Mouse (Mus musculus): ENCODE results near the gene Dnajc7. TPM values are rescaled to one million over a fixed set of nuclear protein-coding genes. Genes with fewer than 3 reads are reported as not detected.
"Not testable (repeated sequence)": the region's sequence is repeated elsewhere in the genome, so short reads cannot be mapped to it uniquely, and the experiment has no call there.

Dnajc7 gene
- polyA plus RNA-seq, 1 experiment from 2014 or later, result 282 TPM

DNA sequence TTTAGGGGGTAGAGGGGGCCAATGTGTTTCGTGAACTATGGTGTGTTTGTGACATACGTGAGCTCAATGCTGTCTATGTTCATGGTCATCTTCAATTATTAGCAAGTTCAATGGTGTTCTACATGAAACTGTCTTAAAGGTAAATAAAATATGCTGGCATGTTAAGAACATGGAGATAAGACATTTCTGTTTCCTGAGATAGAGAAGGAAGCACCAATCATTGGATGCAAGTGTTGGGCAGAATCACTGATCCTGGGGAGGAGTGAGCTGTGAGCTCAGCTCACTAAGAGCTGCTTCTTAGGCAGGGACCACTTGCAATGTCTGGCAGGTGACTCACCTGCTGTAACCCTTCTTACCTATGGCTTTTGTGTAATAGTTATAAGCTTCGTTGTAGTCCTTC is 18.6 kb downstream of the Dnajc7 start:
- H3K27ac ChIP-seq, result no peak overlapping the region
- no peak overlapping the region for H3K4me3 ChIP-seq (replicated peaks)
- no peak for ATAC-seq (ENCODE audit: insufficient number of reproducible peaks, insufficient read depth, low FRiP score, low TSS enrichment, low read depth)
- H3K4me2 ChIP-seq, result no peak overlapping the region
- peaks cover 66% of the 10 kb centered on the region for H3K36me3 ChIP-seq
- H3K27me3 ChIP-seq, result no peaks in the 10 kb centered on the region
- no peak overlapping the region for H3K9ac ChIP-seq (replicated peaks)
- H3K4me1 ChIP-seq (replicated peaks), result peaks cover 4% of the 10 kb centered on the region
- 96% methylated on average over 3 of the region's 3 CpGs for WGBS
- no peaks in the 10 kb centered on the region for H3K9me3 ChIP-seq

DNA sequence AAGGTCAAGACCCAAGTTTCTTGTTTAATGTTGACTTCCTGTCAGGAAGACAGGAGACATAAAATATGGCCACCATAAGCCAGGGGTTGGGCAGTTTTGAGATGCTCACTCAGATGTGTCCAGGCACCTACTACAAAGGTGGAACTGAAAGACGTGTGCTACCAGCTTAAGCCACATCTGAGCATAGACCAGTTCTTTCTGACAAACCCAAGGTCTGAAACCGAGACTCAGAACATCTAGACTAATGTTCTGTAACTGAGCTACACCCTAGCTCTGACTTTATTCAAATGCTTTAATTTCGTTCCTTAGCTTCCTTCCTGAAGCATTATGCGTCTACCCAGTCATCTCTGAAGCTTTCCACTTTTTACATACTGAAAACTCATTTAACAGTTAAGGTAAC is 21.9 kb downstream of the Dnajc7 start:
- no peak for ATAC-seq (ENCODE audit: insufficient number of reproducible peaks, insufficient read depth, low FRiP score, low TSS enrichment, low read depth)
- H3K9me3 ChIP-seq, result no peaks in the 10 kb centered on the region
- H3K27ac ChIP-seq, result no peak overlapping the region
- no peaks in the 10 kb centered on the region for H3K27me3 ChIP-seq
- no peak overlapping the region for H3K4me3 ChIP-seq (replicated peaks)
- H3K9ac ChIP-seq (replicated peaks), result no peak overlapping the region
- peaks cover 91% of the 10 kb centered on the region for H3K36me3 ChIP-seq
- no peak overlapping the region for H3K4me2 ChIP-seq
- WGBS, result 88% methylated on average over 4 of the region's 4 CpGs
- H3K4me1 ChIP-seq (replicated peaks), result no peaks in the 10 kb centered on the region

DNA sequence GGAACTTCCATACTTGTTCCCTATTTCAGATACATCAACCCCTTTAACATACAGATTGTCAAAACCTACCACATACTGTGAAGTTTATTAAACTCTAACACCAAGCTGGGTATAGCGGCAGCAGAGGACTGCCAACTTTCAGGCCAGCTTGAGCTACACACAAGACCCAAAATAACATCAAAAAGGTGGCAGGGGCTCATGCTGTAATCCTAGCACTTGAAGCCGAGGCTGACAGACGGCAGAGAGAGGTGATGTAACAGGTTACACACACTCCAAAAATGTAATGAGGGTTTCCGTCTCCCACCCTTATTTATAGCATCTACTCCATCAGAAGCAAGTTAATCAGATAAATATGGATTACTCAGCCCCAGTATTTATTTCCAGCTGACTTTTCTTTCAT is 24.4 kb downstream of the Dnajc7 start:
- no peaks in the 10 kb centered on the region for H3K4me1 ChIP-seq (replicated peaks)
- H3K9ac ChIP-seq (replicated peaks), result no peak overlapping the region
- no peak for ATAC-seq (ENCODE audit: insufficient number of reproducible peaks, insufficient read depth, low FRiP score, low TSS enrichment, low read depth)
- no peaks in the 10 kb centered on the region for H3K9me3 ChIP-seq
- peaks cover 100% of the 10 kb centered on the region for H3K36me3 ChIP-seq
- no peak overlapping the region for H3K27ac ChIP-seq
- no peaks in the 10 kb centered on the region for H3K27me3 ChIP-seq
- no peak overlapping the region for H3K4me2 ChIP-seq
- 77% methylated on average over 4 of the region's 4 CpGs for WGBS
- no peak overlapping the region for H3K4me3 ChIP-seq (replicated peaks)

DNA sequence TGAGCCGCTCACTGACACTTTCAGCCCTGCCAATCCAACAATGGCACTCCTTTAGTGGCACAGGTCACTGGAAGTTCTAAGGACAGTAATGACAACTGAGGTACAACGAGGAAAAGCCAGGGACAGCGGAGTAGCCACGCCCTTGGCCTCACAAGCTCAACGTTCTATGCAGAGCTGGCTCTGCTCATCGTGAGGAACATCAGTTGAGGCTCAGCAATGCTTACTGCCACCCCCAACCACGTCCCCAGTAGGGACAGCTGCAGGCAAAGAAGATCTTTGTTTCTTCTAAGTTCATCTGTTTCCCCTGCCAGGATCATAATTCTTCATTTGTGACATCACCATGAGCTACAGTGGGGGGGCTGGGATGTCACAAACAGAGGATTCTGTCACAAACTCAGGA is 25.4 kb downstream of the Dnajc7 start:
- Histone ChIP-seq H3K4me1 (replicated peaks) (no peaks in the 10 kb centered on the region), H3K27me3 (no peaks in the 10 kb centered on the region), H3K4me2 (no peak overlapping the region), H3K9ac (replicated peaks) (no peak overlapping the region), H3K4me3 (replicated peaks) (no peak overlapping the region), H3K27ac (no peak overlapping the region), H3K9me3 (no peaks in the 10 kb centered on the region), H3K36me3 (peaks cover 100% of the 10 kb centered on the region)
- WGBS, result 88% methylated on average over 7 of the region's 7 CpGs
- no peak for ATAC-seq (ENCODE audit: insufficient number of reproducible peaks, insufficient read depth, low FRiP score, low TSS enrichment, low read depth)

DNA sequence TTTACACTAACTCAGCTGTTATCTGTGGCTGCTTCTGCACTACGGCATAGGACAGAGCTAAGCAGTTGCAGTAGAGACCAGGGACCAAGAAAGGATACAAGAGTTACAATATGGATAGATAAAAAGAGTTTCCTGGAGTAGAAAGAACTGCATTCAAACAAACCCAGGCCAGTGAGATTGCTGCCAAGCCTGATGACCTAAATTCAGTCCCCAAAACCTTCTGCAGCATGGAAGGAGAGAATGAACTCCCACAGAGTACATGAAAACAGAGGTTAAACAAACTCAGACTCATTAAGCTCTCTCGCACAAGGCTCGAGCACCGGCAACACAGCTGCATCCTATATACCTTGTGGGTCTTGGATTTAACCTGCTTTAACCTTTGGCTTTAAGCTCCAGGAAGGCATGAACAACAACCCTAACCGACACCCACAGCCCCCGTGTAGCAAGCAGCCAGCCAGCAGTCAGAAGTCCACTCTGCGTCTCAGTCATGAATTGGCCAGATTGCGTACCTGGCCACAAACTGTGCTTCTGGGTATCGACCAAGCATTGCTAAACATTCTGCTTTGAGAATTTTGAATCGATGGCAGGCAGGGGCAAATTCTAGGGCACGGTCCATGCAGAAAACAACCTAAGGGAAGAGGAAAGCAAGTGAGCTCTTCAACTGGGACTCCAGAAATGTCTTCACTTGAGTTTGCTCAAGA is 27.5 kb downstream of the Dnajc7 start:
- Histone ChIP-seq H3K27me3 (no peaks in the 10 kb centered on the region), H3K36me3 (peaks cover 100% of the 10 kb centered on the region)

DNA sequence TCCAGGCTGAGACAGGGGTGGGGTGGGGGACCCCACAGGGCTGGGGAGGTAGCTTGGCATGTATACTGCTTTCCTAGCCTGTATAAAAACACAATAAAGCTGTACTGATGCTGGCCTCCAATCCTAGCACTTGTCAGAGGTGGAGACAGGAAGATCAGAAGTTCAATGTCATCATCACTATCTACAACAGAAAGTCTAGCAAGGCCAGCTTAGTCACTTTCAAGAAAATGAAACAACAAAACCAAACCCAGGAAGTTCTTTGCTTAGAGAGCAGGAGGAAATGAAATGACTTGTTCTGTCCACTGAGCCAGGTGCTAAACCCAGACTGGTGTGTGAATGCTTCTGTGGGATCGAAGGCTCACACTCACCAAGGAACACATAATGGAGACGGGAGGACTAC is 31.5 kb downstream of the Dnajc7 start:
- Histone ChIP-seq H3K36me3 (peaks cover 100% of the 10 kb centered on the region), H3K9me3 (no peaks in the 10 kb centered on the region), H3K27me3 (no peaks in the 10 kb centered on the region), H3K27ac (no peak overlapping the region), H3K4me3 (replicated peaks) (no peak overlapping the region), H3K4me1 (replicated peaks) (no peaks in the 10 kb centered on the region), H3K9ac (replicated peaks) (no peak overlapping the region), H3K4me2 (no peak overlapping the region)
- no peak for ATAC-seq (ENCODE audit: insufficient number of reproducible peaks, insufficient read depth, low FRiP score, low TSS enrichment, low read depth)
- 93% methylated on average over 2 of the region's 2 CpGs for WGBS

More for the DNA sequence above, 27.5 kb downstream of the Dnajc7 start:
- no peak overlapping the region for H3K4me3 ChIP-seq (replicated peaks)
- H3K9me3 ChIP-seq, result no peaks in the 10 kb centered on the region
- 90% methylated on average over 11 of the region's 11 CpGs for WGBS
- no peak overlapping the region for H3K4me2 ChIP-seq
- H3K9ac ChIP-seq (replicated peaks), result no peak overlapping the region
- H3K4me1 ChIP-seq (replicated peaks), result no peaks in the 10 kb centered on the region
- ATAC-seq (ENCODE audit: insufficient number of reproducible peaks, insufficient read depth, low FRiP score, low TSS enrichment, low read depth), result no peak
- no peak overlapping the region for H3K27ac ChIP-seq

DNA sequence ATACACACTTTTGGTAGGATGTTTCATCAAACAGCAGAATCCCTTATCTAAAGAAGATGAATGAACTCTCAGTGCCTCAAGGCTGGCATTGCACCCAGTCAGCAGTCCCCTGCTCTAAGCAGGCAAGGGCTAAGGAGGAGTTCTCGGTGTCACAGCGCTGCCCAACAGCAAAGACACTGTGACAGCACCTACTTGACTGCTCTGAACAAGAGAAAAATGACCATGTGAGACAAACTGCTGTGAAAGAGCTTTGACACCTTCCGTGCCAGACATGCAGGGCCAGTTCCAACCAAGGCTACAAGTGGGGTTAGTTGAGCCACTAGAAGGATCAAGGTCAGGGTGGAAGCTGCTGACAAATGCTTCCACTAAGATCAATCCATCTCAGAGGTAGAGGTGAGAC is 34.8 kb downstream of the Dnajc7 start:
- Histone ChIP-seq H3K27me3 (no peaks in the 10 kb centered on the region), H3K9me3 (no peaks in the 10 kb centered on the region), H3K4me1 (replicated peaks) (no peaks in the 10 kb centered on the region), H3K36me3 (peaks cover 100% of the 10 kb centered on the region), H3K9ac (replicated peaks) (no peak overlapping the region), H3K4me3 (replicated peaks) (no peak overlapping the region), H3K4me2 (no peak overlapping the region), H3K27ac (no peak overlapping the region)
- ATAC-seq (ENCODE audit: insufficient number of reproducible peaks, insufficient read depth, low FRiP score, low TSS enrichment, low read depth), result no peak
- WGBS, result 95% methylated on average over 3 of the region's 3 CpGs

DNA sequence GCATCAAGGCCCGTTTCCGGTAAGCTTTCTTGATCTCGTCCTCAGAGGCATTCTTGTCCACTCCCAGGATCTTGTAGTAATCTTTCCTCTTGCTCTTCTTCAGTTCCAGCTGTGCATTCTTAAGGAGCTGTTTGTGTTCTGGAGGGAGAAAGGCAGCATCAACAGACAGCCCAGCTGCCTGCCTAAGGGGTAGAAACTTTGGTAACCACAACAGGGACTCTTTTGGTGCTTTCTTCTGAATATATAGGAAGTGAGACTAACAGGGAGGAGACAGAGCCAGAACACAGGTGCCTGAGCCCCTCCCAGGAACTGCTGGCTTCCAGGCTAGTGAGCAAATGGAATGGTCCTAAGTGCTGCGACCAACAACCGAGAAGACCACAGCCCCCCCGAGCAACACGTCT is 35.4 kb downstream of the Dnajc7 start:
- Histone ChIP-seq H3K36me3 (peaks cover 100% of the 10 kb centered on the region), H3K27me3 (no peaks in the 10 kb centered on the region), H3K4me1 (replicated peaks) (no peaks in the 10 kb centered on the region), H3K27ac (no peak overlapping the region), H3K9ac (replicated peaks) (no peak overlapping the region), H3K4me3 (replicated peaks) (no peak overlapping the region), H3K9me3 (no peaks in the 10 kb centered on the region), H3K4me2 (no peak overlapping the region)
- ATAC-seq (ENCODE audit: insufficient number of reproducible peaks, insufficient read depth, low FRiP score, low TSS enrichment, low read depth), result no peak
- 95% methylated on average over 7 of the region's 7 CpGs for WGBS

DNA sequence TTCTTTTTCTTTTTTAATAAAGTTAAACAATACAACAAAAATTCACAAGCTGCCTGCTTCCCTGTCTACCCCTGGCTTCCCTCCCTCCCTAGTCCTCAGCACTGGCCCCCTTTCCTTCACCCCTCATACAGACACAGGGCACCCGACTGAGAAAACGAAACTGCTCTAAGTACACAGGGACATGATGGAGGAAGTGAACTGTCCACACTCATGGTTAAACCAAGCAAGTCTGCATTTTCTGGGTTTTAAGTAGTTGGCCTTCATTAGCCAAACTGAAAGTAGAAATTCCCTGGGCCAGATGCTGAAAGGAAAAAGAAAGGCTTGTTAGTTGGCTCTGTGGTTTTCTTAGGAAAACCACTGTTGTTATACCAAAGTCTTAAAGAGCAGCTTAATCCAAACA is 37.1 kb downstream of the Dnajc7 start:
- H3K4me3 ChIP-seq (replicated peaks), result no peak overlapping the region
- 85% methylated on average over 2 of the region's 2 CpGs for WGBS
- peaks cover 98% of the 10 kb centered on the region for H3K36me3 ChIP-seq
- H3K9me3 ChIP-seq, result no peaks in the 10 kb centered on the region
- no peak overlapping the region for H3K9ac ChIP-seq (replicated peaks)
- H3K4me2 ChIP-seq, result no peak overlapping the region
- H3K27ac ChIP-seq, result no peak overlapping the region
- no peaks in the 10 kb centered on the region for H3K27me3 ChIP-seq
- H3K4me1 ChIP-seq (replicated peaks), result no peaks in the 10 kb centered on the region
- no peak for ATAC-seq (ENCODE audit: insufficient number of reproducible peaks, insufficient read depth, low FRiP score, low TSS enrichment, low read depth)

DNA sequence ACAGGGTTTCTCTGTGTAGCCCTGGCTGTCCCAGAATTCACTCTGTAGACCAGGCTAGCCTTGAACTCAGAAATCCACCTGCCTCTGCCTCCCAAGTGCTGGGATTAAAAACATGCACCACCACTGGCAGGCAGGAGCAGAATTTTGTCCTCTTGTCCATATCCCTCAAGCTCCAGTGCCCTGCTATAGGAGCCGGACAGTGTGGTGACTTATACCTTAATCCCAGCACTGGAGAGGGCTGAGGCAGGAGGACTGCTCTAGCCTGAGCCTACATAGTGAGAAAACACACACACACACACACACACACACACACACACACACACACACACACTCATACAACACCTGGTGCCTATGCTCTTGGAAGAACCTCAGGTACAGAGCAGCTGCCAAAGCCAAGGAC is 37.6 kb downstream of the Dnajc7 start:
- not testable (repeated sequence) for ATAC-seq (ENCODE audit: insufficient number of reproducible peaks, insufficient read depth, low FRiP score, low TSS enrichment, low read depth); H3K9me3 ChIP-seq; H3K4me1 ChIP-seq (replicated peaks); H3K27me3 ChIP-seq; H3K27ac ChIP-seq; H3K9ac ChIP-seq (replicated peaks); H3K4me3 ChIP-seq (replicated peaks); H3K4me2 ChIP-seq
- WGBS, result 95% methylated on average over 1 of the region's 1 CpGs
- peaks cover 94% of the 10 kb centered on the region for H3K36me3 ChIP-seq

DNA sequence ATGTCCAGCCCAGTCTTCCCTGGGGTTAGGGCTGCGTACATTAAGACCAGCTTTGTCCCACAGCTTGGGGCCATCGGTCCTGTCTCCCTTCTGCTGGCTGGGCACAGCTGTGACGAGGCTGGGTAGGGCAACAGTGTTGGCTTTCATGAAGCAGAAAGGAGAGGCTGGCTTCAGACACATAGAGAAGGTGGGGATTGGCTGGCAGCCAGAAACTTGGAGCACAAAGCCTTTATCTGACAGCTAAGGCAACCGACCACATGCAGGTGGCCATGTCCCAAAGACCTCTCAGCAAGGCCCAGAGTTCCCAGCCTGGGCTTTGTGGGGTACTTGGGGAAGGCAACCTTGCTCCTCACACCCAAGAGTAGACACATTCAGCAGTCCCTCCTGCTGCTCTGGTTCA is 38.2 kb downstream of the Dnajc7 start:
- 89% methylated on average over 4 of the region's 4 CpGs for WGBS
- no peak overlapping the region for H3K4me2 ChIP-seq
- ATAC-seq (ENCODE audit: insufficient number of reproducible peaks, insufficient read depth, low FRiP score, low TSS enrichment, low read depth), result no peak
- no peak overlapping the region for H3K4me3 ChIP-seq (replicated peaks)
- no peak overlapping the region for H3K9ac ChIP-seq (replicated peaks)
- no peaks in the 10 kb centered on the region for H3K27me3 ChIP-seq
- H3K4me1 ChIP-seq (replicated peaks), result no peaks in the 10 kb centered on the region
- H3K27ac ChIP-seq, result no peak overlapping the region
- H3K36me3 ChIP-seq, result peaks cover 93% of the 10 kb centered on the region
- no peaks in the 10 kb centered on the region for H3K9me3 ChIP-seq

DNA sequence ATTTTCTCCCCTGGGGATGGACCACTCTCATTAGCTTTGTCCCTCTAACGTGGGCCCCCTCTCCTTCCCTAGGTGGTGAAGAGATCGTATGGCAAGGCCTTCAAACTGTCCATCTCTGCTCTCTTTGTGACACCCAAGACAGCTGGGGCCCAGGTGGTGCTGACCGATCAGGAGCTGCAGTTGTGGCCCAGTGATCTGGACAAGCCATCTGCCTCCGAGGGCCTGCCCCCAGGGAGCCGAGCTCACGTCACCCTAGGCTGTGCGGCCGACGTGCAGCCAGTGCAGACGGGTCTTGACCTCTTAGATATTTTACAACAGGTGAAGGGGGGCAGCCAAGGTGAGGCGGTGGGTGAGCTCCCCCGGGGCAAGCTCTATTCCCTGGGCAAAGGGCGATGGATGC is 39.7 kb downstream of the Dnajc7 start:
- 87% methylated on average over 13 of the region's 13 CpGs for WGBS

More for the DNA sequence above, 39.7 kb downstream of the Dnajc7 start:
- Histone ChIP-seq H3K4me3 (replicated peaks) (no peak overlapping the region), H3K4me1 (replicated peaks) (peaks cover 11% of the 10 kb centered on the region), H3K9ac (replicated peaks) (no peak overlapping the region), H3K9me3 (no peaks in the 10 kb centered on the region), H3K36me3 (peaks cover 78% of the 10 kb centered on the region), H3K27ac (no peak overlapping the region), H3K27me3 (0 out of 2 replicates have a peak, but pooled peaks cover 4% of the 10 kb centered on the region), H3K4me2 (no peak overlapping the region)
- no peak for ATAC-seq (ENCODE audit: insufficient number of reproducible peaks, insufficient read depth, low FRiP score, low TSS enrichment, low read depth)

All from limb, embryonic 12.5 days (tissue).